Mouse (Mus musculus) embryonic fibroblast, embryonic 13.5 days (primary cell): Measurements from ENCODE around the gene Il17d.

Source experiments
- CTCF ChIP-seq: IDR thresholded peaks from 2 replicates; pipeline ENCODE4 v1.5.1; 2011; ENCODE audit warnings: mild to moderate bottlenecking, control low read depth, low read length, moderate library complexity, borderline replicate concordance; ENCODE audit not compliant: insufficient read depth
- POLR2A ChIP-seq: IDR thresholded peaks from 2 replicates; pipeline ENCODE4 v1.6.1; 2011; ENCODE audit warnings: low read depth, mild to moderate bottlenecking, control low read depth, low read length, moderate library complexity

GRCm38 (mm10) chr14:57493840-57494239 lies 30.7 kb upstream of the Il17d start:
- no peak for TF ChIP-seq CTCF
- TF ChIP-seq POLR2A, result no peak
